Mouse (Mus musculus) retina, adult 2 months (tissue): Measurements from ENCODE around the gene Gadd45b.

Source experiments
- DNase-seq: peaks from one replicate; pipeline ENCODE4 v3.0.0-alpha.2; 2012; ENCODE audit warnings: low read depth, low spot score

Gadd45b gene

GRCm38 (mm10) chr10:80956385-80956784 is 26.5 kb downstream of the Gadd45b start:
- DNase-seq, result no peak

- no peak for DNase-seq
Observed at GRCm38 (mm10) chr10:80956901-80957300, 27.0 kb downstream of the Gadd45b start.

DNA sequence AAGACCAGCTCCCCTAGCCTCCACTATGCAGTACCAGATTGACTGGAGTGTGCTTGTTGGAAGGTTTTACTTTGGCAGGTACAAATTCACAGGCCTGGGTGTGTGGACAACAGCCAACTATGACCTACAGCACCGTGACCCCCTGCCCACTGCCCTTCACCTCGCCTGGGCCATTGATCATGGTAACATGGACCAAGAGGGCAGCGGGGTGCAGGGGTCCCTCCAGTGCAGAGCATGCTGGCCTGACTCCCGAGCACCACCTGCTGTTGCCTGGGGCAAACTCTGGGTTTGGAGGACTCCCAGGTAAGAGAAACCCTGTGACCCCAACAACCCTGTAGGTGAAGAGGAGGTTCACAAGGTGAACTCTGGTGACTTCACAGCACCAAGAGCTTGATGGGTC is 27.9 kb downstream of the Gadd45b start:
- DNase-seq, result no peak

DNA sequence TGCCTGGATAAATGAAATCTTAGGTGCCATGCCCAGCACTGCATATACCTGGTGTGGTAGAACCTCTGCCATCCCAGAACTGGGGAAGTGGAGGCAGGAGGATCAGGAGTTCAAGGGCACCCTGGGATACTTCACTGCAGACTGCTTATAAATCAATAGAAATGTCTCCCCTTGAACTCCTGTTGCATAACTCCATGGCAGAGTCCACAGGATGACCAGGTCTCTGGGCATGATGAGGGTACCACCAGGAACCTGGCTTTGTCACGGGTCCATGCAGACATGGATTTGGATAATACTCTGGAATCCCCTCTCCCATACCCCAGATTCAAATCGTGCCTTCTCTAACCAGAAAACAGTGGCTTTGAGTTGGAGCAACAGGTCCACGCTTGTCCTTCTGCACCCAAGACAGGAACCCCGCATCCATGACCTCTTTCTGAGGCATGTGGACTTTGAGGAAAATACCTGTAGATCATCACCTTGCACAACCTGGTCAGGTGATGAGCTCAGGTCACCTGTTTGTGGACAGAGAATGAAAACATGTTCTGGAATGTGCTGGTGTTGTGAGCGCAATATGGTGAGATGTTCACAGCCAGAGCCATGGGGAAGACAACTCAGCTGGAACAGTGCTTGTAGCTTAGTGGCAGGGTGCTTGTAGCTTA is 29.2 kb downstream of the Gadd45b start:
- no peak for DNase-seq

GRCm38 (mm10) chr10:80960551-80961508 is 31.0 kb downstream of the Gadd45b start:
- DNase-seq, result no peak

DNA sequence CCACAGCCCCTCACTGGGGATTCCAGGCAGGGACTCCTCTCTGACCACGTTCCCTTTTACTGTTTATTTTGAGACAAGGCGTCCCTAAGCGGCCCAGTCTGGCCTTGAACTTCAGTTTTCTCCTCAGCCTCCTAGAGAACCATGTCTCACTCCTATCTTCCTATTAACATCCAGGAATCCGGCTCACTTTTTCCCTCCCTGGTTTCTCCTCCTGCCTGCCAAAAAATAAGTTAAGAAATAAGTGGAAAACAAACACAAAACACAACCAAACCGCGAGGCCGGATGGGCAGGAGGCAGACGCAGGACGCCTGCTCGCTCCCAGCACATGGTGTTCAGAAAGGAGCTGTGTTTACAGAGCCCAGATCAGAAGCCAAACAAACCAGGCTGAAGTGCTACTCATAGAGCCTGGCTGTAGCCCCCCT is 32.2 kb downstream of the Gadd45b start:
- no peak for DNase-seq

DNA sequence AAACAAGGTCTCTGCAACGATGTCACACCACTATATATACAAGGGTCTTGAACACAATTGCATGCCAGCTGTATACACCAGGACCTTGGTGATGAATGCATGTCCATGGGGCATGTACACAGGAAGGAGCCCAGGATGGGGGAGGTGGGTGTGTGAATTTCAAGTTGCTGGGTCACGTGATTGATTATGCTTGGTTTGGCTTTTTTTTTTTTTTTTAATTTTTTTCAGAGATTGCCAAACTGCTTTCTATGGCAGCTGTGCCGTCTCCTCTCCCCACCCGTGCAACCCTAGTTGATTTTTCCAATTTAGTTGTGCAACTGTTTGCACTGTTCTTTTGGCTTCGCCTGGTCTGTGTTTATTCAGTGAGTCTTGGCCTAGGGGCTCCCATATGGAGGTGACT is 32.7 kb downstream of the Gadd45b start:
- DNase-seq, result no peak

DNA sequence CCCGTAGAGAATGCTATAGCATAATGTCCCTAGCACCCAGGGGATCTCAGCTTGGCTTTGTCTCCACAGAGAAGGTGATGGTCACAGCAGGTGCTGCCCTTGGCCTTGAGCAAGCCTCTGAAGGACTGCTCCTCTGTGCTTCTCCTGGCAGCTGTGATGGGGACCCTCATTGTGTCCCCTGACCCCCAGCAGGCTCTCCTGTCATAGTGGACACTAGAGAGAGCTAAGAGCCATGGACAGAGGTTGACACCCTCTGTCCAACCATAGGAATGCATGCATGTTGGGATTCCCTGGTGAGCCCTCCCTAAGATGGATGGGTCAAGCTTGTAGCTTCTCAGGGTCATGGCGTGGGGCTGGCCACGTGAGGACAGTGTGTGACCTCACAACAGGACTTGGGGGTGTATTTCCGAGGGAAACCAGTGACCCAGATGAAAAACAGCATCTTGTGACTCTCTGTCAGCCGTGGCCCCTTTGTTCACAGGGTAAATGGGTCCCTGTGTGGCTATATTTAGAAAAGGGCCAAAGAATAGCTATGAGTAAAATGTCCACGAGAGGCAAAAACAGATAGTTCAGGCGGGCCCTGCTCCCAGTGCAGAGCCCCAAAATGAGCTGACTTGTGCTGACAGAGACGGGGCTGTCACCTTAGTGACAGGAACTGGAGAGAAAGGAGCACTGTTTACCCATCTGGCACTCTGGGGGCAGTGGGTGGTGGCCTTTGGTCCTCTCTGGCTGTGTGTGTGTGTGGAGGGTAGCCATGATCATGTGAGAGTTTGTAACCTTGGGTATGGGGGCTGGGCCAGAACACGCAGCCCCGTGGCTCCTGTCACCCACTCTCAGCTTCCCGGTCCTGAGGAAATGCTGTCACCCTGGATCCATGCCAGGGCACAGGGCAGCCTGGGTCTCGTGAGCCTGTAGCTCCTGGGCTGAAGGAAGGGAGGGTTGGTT is 33.4 kb downstream of the Gadd45b start:
- no peak for DNase-seq

DNA sequence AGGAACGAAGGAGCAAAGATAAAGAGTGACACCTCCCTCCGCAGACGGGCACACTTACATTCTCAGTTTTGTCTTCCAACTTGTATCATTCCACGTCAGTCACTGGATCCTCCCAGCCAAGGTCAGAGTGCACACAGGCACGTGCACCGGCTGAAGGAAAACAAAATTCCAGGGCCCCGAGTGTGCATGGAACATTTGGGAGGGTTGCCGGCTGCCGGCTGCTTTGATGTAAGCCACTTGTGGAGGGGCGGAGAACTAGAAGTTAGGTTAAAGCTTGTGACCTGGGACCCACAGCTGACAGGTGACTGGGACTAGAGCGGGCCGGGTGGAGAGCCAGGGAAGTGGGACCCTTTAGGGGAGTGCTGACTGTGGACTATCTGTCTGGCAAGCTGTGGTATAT is 36.4 kb downstream of the Gadd45b start:
- DNase-seq, result no peak

GRCm38 (mm10) chr10:80967101-80967656 is 37.3 kb downstream of the Gadd45b start:
- DNase-seq, result no peak

DNA sequence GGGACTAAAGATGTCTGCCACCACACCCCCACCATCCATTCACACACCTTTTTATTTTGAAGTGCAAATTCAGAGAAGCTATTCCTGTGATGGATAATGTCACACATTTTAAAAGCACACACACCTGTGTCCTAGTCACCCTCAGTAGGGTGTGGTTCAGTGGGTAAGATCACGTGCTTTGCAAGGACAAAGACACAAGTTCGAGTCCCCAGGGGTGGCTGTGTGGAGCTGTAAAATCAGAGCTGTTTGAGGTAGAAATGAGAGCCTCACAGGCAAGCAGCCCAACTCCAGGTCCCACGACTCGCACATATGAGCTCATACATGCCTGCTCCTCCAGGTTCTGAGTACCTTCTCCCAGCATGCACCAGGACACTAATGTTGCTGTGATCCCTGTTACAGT is 38.2 kb downstream of the Gadd45b start:
- DNase-seq, result no peak

- DNase-seq, result no peak
Observed at GRCm38 (mm10) chr10:80969298-80969697, 39.4 kb downstream of the Gadd45b start.

- no peak for DNase-seq
Observed at GRCm38 (mm10) chr10:80970159-80970558, 40.3 kb downstream of the Gadd45b start.

GRCm38 (mm10) chr10:80971533-80971932 is 41.7 kb downstream of the Gadd45b start:
- no peak for DNase-seq

- no peak for DNase-seq
Observed at GRCm38 (mm10) chr10:80972071-80972987, 42.5 kb downstream of the Gadd45b start.

DNA sequence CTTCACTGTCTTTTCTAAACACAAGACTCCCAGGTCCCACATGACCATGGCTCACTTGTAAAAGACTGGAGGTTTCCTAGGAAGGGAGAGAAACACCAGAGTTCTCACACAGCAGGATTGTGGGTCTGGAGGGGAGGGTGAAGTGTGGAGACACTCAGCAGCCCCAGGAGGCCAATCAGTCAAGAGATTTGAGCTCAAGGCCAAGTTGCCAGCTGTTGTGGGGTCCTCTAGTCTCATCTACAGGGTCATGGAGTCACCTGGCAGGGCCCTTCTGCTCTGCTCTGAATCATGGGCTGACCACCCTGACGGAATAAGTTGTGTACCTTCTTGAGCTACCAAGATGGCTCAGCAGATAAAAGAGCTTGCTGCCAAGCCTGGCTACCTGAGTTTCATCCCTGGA is 43.8 kb downstream of the Gadd45b start:
- DNase-seq, result no peak

DNA sequence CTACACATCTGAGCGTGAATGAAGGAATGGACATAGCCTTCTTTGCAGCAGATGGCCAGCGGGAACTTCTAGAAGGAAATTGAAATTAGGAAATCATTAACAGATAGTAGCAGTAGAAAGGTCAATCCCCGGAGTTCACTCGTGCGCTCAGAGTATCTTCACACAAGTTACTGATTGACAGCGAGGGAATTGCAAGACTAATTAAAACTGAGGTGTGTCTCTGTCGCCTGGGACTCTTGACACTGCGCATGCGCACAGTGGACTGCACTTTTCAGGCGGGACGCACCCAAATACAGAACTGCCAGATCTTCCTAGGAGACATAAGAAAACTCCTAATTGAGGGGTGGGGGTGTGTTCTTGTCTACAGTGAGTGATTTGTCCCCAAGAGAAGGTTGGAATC is 45.6 kb downstream of the Gadd45b start:
- DNase-seq, result no peak

DNA sequence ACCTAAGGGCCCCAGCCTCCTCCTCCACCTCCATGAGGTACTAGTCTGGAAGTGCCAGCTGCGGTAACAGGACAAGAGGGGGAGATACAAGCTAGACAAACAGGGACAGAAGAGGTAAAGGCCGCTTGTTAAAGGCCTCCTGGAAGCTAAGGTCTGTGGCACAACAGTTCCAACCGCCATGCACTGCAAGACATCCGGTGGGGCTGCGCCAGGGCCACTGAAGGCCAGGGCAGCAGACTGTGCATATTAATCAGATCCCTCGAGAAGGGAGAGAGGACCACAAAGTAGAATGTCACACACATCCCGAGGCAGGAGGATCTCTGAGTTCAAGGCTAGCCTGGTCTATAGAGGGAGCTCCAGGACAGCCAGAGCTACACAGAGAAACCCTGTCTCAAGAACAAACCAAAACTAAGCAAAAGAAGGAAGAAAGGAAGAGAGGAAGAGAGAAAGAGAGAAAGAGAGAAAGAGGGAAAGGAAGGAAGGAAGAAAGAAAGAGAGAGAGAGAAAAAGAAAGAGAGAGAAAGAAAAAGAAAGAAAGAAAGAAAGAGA is 51.8 kb downstream of the Gadd45b start:
- DNase-seq, result no peak
